ENCODE assay signal across 25 mouse cellular contexts in the genomic region with DNA sequence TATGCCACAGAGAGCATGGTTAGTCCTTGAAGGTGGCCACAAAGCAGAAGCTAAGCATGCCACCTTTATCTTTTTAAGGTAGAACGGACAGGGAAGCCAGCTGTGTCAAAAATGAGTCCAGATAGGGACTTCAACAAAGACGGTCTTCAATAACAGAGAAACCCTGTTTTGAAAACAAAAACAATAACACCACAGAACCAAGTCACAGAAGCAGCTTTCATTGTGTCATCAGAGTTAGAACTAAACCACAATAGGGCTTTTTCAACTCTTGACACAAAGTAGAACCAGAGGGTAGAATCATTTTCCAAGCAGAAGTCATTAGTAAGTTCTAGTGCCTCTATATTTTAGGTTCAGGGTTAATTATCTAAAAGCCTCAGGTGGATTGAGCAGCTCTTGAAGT. TPM values are rescaled to one million over a fixed set of nuclear protein-coding genes. Genes with fewer than 3 reads are reported as not detected.
"Had no signal": no experiment of that assay in that cellular context is flagged by ENCODE, and none has a peak within 500 bp of the region (broad histone marks: within the 10 kb centered on the region; RNA-seq: fewer than 3 reads in every experiment).

No protein-coding gene starts in this region.

- H3K4me1 ChIP-seq: lung, embryonic 15.5 days; megakaryocyte, embryonic 14.5 days; midbrain, embryonic 13.5 days; midbrain, embryonic 15.5 days; neural tube, embryonic 12.5 days had no signal

- H3K27ac ChIP-seq: lung, embryonic 15.5 days; macrophage; midbrain, embryonic 13.5 days; midbrain, embryonic 15.5 days; neural tube, embryonic 12.5 days had no signal

- H3K4me3 ChIP-seq: lung, embryonic 15.5 days; megakaryocyte, embryonic 14.5 days; midbrain, embryonic 13.5 days; midbrain, embryonic 15.5 days; neural tube, embryonic 12.5 days had no signal

- DNase-seq: liver, postnatal 0 days; lung, adult 2 months; lung, postnatal 14 days; lung, postnatal 36 days; right cerebral cortex, postnatal 14 days; spleen, adult 18-20 months; thymus, adult 2 months; thymus, postnatal 25 days; thymus, postnatal 4 days had no signal

RNA-seq across cellular contexts. Expression of a gene that starts 41.3 kb away (rescaled TPM):
- total RNA-seq: megakaryocyte progenitor cell, adult 5-6 weeks; midbrain, postnatal 0 days; monocyte, adult 5-6 weeks; neutrophil, adult 5-6 weeks had no signal
- polyA plus RNA-seq: liver, postnatal 0 days; lung, adult 2 months; macrophage; midbrain, embryonic 11.5 days; midbrain, embryonic 13.5 days; midbrain, embryonic 15.5 days; midbrain, postnatal 0 days; neural tube, embryonic 12.5 days; neural tube, embryonic 14.5 days; small intestine, adult 2 months; stomach, embryonic 14.5 days; stomach, embryonic 16.5 days; thymus, adult 2 months; urinary bladder, adult 2 months had no signal
